Mouse (Mus musculus): ENCODE measurements around the gene Slc39a13. TPM values are rescaled to one million over a fixed set of nuclear protein-coding genes. Genes with fewer than 3 reads are reported as not detected.

The Slc39a13 gene
- total RNA-seq, 1 experiment from 2014 or later, result 16.8 TPM

DNA sequence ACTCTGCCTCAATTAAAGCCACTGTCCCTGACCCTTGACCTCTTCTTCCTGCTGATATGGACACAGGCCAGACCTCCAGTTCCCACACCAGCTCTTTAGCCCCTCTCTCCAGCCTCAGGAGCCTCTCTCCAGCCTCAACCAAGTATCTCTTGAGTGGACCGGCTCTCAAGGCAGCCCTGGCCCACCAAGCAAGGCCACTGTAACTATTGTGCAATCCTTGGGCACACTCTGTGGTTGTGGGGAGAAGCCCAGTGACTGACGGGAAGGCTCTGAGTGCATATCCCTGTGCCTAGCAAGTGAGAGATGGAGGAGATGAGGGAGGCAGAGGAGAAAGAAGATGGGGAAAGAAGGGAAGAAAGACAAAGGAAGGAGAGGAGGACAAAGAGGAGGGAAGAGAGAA, 27.9 kb upstream of the Slc39a13 start:
- no peak for ATAC-seq (replicated peaks in 1 of 2; ENCODE audit: insufficient read depth in 1 of 2, low FRiP score in 2 of 2, low TSS enrichment in 1 of 2, low read depth in 1 of 2, poor library complexity in 2 of 2, severe bottlenecking in 2 of 2)

GRCm38 (mm10) chr2:91097015-91097414, 26.8 kb upstream of the Slc39a13 start:
- peak; percentile 10 to 23 for ATAC-seq (replicated peaks in 1 of 2; ENCODE audit: insufficient read depth in 1 of 2, low FRiP score in 2 of 2, low TSS enrichment in 1 of 2, low read depth in 1 of 2, poor library complexity in 2 of 2, severe bottlenecking in 2 of 2)

DNA sequence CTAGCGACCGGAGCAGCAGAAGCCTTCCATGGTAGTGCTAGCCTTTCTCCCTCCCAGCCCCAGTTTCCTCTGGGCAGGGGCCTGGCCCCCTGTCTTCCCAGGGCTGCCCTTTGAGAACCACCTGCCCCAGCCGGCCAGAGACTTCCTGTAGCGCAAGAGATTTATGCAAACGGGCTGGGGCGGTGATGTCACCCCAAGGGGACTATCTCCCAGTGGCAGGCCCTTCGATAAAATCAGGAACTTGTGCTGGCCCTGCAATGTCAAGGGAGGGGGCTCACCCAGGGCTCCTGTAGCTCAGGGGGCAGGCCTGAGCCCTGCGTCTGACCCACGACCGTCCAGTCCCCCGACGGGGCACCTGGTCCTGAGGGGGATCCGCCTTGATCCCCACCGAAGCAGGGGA, 26.3 kb upstream of the Slc39a13 start:
- ATAC-seq (replicated peaks in 1 of 2; ENCODE audit: insufficient read depth in 1 of 2, low FRiP score in 2 of 2, low TSS enrichment in 1 of 2, low read depth in 1 of 2, poor library complexity in 2 of 2, severe bottlenecking in 2 of 2), result peak; percentile 81 to 86

DNA sequence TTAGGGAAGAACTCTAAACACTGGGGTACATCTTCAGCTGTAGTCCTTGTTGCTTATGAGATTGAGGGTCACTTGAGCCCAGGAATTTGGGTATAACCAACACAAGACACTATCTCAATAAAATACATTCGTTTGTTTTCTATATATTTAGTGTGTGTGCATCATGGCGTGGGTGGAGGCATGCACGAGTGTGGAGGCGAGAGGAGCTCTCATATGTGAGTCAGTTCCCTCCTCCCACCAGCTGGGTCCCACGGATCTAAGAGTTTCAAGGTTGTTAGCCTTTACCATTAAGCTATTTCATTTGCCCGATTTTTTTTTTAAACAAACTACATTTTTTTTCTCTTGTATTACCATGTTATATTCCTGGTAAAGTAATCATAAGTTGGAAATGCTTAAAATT, 20.6 kb upstream of the Slc39a13 start:
- ATAC-seq (replicated peaks in 1 of 2; ENCODE audit: insufficient read depth in 1 of 2, low FRiP score in 2 of 2, low TSS enrichment in 1 of 2, low read depth in 1 of 2, poor library complexity in 2 of 2, severe bottlenecking in 2 of 2), result no peak

DNA sequence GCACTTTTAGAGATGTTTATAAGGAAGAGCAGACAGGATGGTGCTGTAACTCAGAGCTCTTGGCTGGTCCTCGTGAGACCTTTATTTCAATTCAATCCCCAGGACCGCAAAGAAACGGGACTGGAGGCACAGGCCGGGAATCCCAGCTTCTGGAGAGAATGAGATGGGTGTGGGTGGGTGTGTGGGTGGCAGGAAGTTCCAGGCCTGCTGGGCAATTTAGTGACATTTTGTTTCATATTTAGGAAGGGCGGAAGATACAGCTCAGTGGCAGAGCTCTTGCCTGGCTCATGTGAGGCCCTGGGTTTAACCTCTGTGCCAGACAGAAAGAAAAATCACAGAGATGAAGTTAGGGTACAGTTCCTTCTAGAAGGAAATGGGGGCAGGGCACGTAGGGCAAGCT, 20.0 kb upstream of the Slc39a13 start:
- no peak for ATAC-seq (replicated peaks in 1 of 2; ENCODE audit: insufficient read depth in 1 of 2, low FRiP score in 2 of 2, low TSS enrichment in 1 of 2, low read depth in 1 of 2, poor library complexity in 2 of 2, severe bottlenecking in 2 of 2)

DNA sequence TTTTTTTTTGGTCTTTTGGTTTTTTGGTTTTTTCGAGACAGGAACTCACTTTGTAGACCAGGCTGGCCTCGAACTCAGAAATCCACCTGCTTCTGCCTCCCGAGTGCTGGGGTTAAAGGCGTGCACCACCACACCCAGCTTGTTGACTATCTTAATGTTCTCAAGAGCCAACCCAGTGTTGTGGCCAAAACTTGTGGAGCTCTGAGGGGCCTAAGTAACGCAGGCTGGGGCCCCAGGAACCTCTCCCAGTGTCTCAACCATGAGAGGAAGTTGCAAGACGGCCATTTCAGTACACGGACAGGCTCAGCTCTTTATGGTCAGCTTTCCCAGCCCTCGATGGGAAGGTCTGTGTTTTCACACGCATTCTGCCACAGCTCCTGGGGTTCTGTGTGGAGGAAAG, 18.8 kb upstream of the Slc39a13 start:
- ATAC-seq (replicated peaks in 1 of 2; ENCODE audit: insufficient read depth in 1 of 2, low FRiP score in 2 of 2, low TSS enrichment in 1 of 2, low read depth in 1 of 2, poor library complexity in 2 of 2, severe bottlenecking in 2 of 2), result peak in 1 of 2 experiments; percentile 31; a peak in 1 of 4 replicates

DNA sequence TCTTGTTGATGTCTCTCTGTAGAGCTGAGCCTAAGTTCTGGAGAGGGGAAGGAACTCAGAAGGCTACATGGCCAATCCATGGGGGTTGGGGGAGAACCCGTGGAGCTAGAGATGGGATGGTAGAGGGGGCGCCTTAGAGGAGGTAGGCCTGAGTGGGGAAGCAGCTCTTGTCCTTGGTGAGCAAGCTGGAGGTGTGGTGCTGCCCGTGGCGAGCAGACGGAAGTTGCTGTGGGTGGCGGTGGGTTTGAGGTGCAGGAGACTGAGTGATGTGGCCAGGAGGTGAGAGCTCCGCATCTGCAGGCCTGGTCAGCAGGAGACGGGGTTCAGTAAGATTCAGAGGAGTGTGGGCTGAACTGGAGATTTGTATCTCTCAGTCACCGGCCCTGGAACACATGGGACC, 17.2 kb upstream of the Slc39a13 start:
- ATAC-seq (replicated peaks in 1 of 2; ENCODE audit: insufficient read depth in 1 of 2, low FRiP score in 2 of 2, low TSS enrichment in 1 of 2, low read depth in 1 of 2, poor library complexity in 2 of 2, severe bottlenecking in 2 of 2), result peak in 1 of 2 experiments; percentile 16; a peak in 1 of 4 replicates

GRCm38 (mm10) chr2:91086392-91087237, 16.4 kb upstream of the Slc39a13 start:
- 0 out of 4 replicates have a peak, but pooled peaks of 1 of the 2 experiments have one; percentile 8 for ATAC-seq (replicated peaks in 1 of 2; ENCODE audit: insufficient read depth in 1 of 2, low FRiP score in 2 of 2, low TSS enrichment in 1 of 2, low read depth in 1 of 2, poor library complexity in 2 of 2, severe bottlenecking in 2 of 2)

DNA sequence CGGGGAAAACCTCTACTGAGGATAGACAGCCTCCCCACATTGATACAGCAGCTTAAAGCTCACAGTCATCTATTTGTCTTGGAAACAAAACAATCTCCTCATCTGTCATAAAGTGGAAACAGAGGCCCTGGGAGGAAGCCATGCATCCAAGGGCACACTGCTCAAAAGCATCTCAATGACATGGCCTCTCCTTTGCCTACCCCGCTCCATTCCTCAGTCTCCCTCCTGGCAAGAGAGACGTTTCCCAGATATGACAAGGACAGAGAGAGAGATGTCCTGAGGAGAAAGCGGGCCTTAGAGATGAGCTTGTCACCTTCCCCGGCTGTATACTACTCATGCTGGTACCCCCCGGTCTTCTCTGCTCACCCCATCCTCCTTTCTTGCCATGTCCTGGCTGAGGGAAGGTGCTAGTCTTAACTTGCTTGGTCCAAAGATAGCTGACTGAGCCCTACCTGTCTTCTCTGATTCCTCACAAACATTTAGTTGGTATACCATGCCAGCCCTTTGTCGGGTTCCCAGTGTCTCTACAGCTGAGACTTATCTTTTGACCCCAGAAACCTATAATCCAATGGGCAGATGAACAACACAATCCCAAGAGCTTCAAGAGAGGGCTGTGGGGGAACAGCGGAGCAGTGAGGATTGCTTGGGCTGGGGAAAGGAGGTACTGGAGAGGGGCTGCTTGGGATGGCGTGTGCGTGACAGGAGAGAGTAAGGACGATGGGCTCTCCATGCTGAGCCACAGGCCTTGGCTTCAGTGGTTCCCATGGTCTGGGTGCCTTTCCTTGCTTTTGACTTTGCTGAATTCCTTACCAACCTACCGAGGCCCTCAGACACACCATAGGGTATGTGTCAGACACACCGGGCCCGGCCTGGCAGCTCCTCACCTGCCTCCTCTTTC, 15.5 kb upstream of the Slc39a13 start:
- ATAC-seq (replicated peaks in 1 of 2; ENCODE audit: insufficient read depth in 1 of 2, low FRiP score in 2 of 2, low TSS enrichment in 1 of 2, low read depth in 1 of 2, poor library complexity in 2 of 2, severe bottlenecking in 2 of 2), result no peak

- ATAC-seq (replicated peaks in 1 of 2; ENCODE audit: insufficient read depth in 1 of 2, low FRiP score in 2 of 2, low TSS enrichment in 1 of 2, low read depth in 1 of 2, poor library complexity in 2 of 2, severe bottlenecking in 2 of 2), result no peak
These were observed 14.1 kb upstream of the Slc39a13 start for GRCm38 (mm10) chr2:91084179-91084820.

DNA sequence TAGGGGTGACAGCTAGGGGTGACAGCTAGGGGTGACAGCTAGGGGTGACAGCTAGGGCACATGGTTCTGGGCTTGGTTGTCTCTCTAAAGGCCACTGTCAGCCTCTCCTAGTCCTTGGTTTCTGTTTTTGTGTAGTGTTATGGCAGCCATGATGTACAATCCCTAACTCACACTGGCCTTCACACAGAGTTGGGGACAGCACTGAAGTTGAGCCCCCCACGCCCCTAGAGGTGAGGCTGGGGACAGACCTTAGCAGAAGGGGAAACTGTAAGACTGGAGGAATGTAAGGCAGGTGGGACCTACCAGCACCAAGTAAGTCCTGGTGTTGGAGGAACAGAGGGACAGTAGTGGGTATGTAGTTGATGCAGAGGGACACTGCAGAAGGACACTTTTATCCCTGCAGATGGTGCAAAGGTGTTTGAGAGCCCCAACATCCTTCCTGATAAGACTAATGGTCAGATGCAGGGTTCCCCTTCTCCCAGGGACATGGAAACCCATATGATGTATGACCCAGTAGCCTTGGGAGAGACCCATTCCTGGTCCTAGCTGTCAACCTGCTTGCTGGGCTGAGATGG, 13.2 kb upstream of the Slc39a13 start:
- peak in 1 of 2 experiments; percentile 1; a peak in 1 of 4 replicates for ATAC-seq (replicated peaks in 1 of 2; ENCODE audit: insufficient read depth in 1 of 2, low FRiP score in 2 of 2, low TSS enrichment in 1 of 2, low read depth in 1 of 2, poor library complexity in 2 of 2, severe bottlenecking in 2 of 2)

- ATAC-seq (replicated peaks in 1 of 2; ENCODE audit: insufficient read depth in 1 of 2, low FRiP score in 2 of 2, low TSS enrichment in 1 of 2, low read depth in 1 of 2, poor library complexity in 2 of 2, severe bottlenecking in 2 of 2), result peak; percentile 80 to 81
These were observed 12.6 kb upstream of the Slc39a13 start for GRCm38 (mm10) chr2:91082844-91083243.

DNA sequence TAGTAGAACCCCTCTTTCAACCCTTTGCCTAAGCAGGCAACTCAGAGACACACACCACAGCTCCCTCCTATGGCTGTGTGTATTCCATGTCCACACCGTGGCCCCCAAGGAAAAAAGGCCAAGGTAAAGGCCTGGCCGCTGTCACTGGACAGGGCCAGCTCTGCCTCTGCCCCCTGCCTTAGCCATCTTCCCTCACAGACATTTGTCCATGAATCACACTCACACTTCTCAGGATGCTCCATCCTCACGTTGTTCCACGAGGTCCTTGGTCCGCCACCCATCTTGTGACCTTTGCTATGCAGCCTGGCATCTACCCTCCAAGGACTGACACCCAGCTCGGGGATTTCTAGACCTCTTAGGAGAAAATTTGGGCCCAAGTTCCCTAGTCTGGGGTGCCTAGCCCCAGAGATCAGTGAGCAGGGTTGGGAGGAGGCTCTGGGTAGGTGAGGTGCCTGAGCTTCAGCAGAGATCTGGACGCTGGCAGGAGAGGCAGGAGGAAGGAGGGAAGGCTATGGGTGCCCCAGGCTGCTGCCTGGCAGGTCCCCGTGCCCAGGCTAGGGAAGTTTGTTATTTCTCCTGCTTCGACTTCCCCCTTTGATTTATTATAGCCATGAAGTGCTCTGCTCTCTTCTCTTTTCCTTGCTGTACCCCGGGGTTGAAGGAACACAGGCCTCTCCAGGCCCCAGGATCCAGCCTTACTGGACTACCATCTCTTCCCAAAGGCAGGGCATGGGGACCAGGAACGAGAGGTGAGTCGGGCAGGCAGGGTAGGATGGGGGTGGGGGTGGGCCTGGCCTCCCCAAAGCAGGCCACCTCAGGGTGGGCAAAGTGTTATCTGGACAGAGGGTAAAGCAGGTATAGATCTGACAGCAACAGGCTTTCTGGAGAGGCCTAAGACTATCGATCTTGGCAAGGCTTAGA, 11.8 kb upstream of the Slc39a13 start, which contains the start of gene Spi1:
Spi1 (plus strand) TSS at position 616 of the 921 bp plus-strand sequence.
- ATAC-seq (replicated peaks in 1 of 2; ENCODE audit: insufficient read depth in 1 of 2, low FRiP score in 2 of 2, low TSS enrichment in 1 of 2, low read depth in 1 of 2, poor library complexity in 2 of 2, severe bottlenecking in 2 of 2), result no peak

GRCm38 (mm10) chr2:91080784-91081513, 10.7 kb upstream of the Slc39a13 start:
- ATAC-seq (replicated peaks in 1 of 2; ENCODE audit: insufficient read depth in 1 of 2, low FRiP score in 2 of 2, low TSS enrichment in 1 of 2, low read depth in 1 of 2, poor library complexity in 2 of 2, severe bottlenecking in 2 of 2), result peak in 1 of 2 experiments; percentile 25; a peak in 2 of 4 replicates

DNA sequence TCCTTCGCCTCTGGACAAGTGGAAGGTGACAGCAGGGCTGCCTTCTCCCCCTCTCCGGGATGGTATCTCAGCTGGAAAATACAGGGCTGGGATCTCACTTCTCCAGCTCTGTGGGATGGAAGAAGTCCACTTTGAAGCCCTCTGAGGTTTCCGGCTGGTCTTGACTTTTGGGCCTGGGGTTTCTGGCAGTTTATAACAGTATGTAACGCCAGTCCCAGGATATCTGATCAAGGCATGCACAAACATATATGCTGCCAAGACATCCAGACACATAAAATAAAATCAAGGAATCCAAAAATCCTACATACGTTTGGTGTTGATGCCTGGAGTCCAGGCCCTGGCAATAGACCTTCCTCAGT, 8.8 kb upstream of the Slc39a13 start:
- ATAC-seq (replicated peaks in 1 of 2; ENCODE audit: insufficient read depth in 1 of 2, low FRiP score in 2 of 2, low TSS enrichment in 1 of 2, low read depth in 1 of 2, poor library complexity in 2 of 2, severe bottlenecking in 2 of 2), result no peak

Data from hematopoietic stem cell, adult 5-6 weeks (primary cell).